Mouse (Mus musculus): ENCODE measurements around the gene Myo6.

DNA sequence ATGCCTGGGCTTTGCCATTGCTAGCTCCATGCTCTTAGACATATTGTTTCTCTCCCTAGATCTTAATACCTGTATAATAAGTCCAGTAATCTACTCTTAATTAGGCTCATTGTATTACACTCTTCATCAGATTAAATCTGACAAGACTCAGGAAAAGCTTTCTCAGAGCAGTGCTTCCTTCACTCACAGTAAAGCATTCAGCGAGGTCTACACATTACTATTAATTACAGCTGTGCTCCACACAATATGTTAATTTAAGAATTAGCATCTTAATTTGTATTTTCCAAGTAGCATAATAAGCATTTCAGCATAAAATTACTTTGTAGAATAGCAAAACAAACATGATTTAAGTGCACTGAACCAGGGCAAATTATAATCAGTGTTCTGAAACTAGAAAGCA, 108.1 kb downstream of the Myo6 start:
- TF ChIP-seq POLR2A (IDR thresholded peaks at IDR 0.05; ENCODE audit: low read depth, low read length) (no peak), CTCF (IDR thresholded peaks at IDR 0.05; ENCODE audit: borderline replicate concordance, insufficient read depth, low read length) (no peak)

Measured in embryonic fibroblast, embryonic 13.5 days (primary cell).